Mouse (Mus musculus) CH12.LX (cell line): ENCODE data around the gene Rel.

ENCODE experiments used
- CTCF ChIP-seq, 2 experiments: IDR thresholded peaks in 1 of 2; conservative IDR thresholded peaks in 1 of 2; 2 replicates each; pipeline ENCODE4 v1.5.1; 2011 to 2012; ENCODE audit warnings: low read depth in 2 of 2, low read length in 2 of 2, improper control_type of control experiment in 1 of 2, inconsistent platforms in 1 of 2, mild to moderate bottlenecking in 1 of 2, moderate library complexity in 1 of 2
- ETS1 ChIP-seq: conservative IDR thresholded peaks from 2 replicates; pipeline ENCODE4 v1.6.1; 2012; ENCODE audit warnings: low read depth, mild to moderate bottlenecking, inconsistent platforms, low read length, improper control_type of control experiment, moderate library complexity
- NRF1 ChIP-seq: IDR thresholded peaks from 2 replicates; pipeline ENCODE4 v1.6.1; 2014; ENCODE audit warnings: low read depth, mild to moderate bottlenecking, inconsistent platforms, low read length, improper control_type of control experiment, moderate library complexity
- POLR2A ChIP-seq: IDR thresholded peaks from 2 replicates; pipeline ENCODE4 v1.6.1; 2011; ENCODE audit warnings: low read depth, mild to moderate bottlenecking, improper control_type of control experiment, low read length
- POLR2AphosphoS2 ChIP-seq: IDR thresholded peaks from 2 replicates; pipeline ENCODE4 v1.6.1; 2011; ENCODE audit warnings: low read depth, low read length, improper control_type of control experiment

- no peak for TF ChIP-seq CTCF (conservative IDR thresholded peaks at IDR 0.05 in 1 of 2, IDR thresholded peaks at IDR 0.05 in 1 of 2; ENCODE audit: low read depth in 2 of 2, low read length in 2 of 2)
- peak; percentile 56 for TF ChIP-seq POLR2A
- peak; percentile 90 for TF ChIP-seq ETS1
- TF ChIP-seq NRF1: 0 out of 2 replicates have a peak, but pooled peaks have one; percentile 9
- no peak for TF ChIP-seq POLR2AphosphoS2
Observed at GRCm38 (mm10) chr11:23805716-23806115, 34.9 kb upstream of the Rel start.
